ENCODE assay signal across 13 mouse cellular contexts in genomic region chr1:193242863-193243262, GRCm38 (mm10). TPM values are rescaled to one million over a fixed set of nuclear protein-coding genes. Genes with fewer than 3 reads are reported as not detected.
DNase-seq lines count a peak whose midpoint lies in the region.
"Had no signal": no experiment of that assay in that cellular context is flagged by ENCODE, and none has a peak within 500 bp of the region (broad histone marks: within the 10 kb centered on the region; RNA-seq: fewer than 3 reads in every experiment).

No protein-coding gene starts in this region.

- H3K27ac ChIP-seq in heart, embryonic 10.5 days, result peak overlapping the region; percentile 74
- H3K27ac ChIP-seq: forebrain, embryonic 10.5 days; limb, embryonic 13.5 days; stomach, embryonic 15.5 days had no signal

- WGBS in heart, embryonic 10.5 days, result 68% methylated on average over 4 of the region's 4 CpGs

- H3K4me1 ChIP-seq in heart, embryonic 10.5 days, result peaks cover 13% of the 10 kb centered on the region
- H3K4me1 ChIP-seq: limb, embryonic 13.5 days had no signal

- no peaks in the 10 kb centered on the region for H3K9me3 ChIP-seq in heart, embryonic 10.5 days
- H3K9me3 ChIP-seq: forebrain, embryonic 10.5 days; limb, embryonic 13.5 days; stomach, embryonic 15.5 days had no signal

- no peak overlapping the region for H3K4me3 ChIP-seq in heart, embryonic 10.5 days
- H3K4me3 ChIP-seq: forebrain, embryonic 10.5 days; limb, embryonic 13.5 days; stomach, embryonic 15.5 days had no signal

- no peaks in the 10 kb centered on the region for H3K27me3 ChIP-seq in heart, embryonic 10.5 days (ENCODE audit: insufficient read depth, poor library complexity, severe bottlenecking)
- H3K27me3 ChIP-seq in splenic B cell, adult 2 months (ENCODE audit: control insufficient read depth, insufficient read depth, low read length, poor library complexity, severe bottlenecking), result no peaks in the 10 kb centered on the region
- H3K27me3 ChIP-seq: limb, embryonic 13.5 days; stomach, embryonic 15.5 days had no signal

- DNase-seq in heart, embryonic 10.5 days (ENCODE audit: low spot score), result no peak
- no peak for DNase-seq in heart, postnatal 25 days (ENCODE audit: low spot score)
- DNase-seq in thymus, postnatal 0 days (ENCODE audit: low spot score), result peak; percentile 34
- DNase-seq in thymus, postnatal 10 days (ENCODE audit: low spot score in 2 of 2), result no peak
- peak; percentile 24 for DNase-seq in lung, postnatal 10 days
- peak; percentile 68 for DNase-seq in splenic B cell, adult 2 months (ENCODE audit: low read depth, low spot score)
- DNase-seq in kidney, postnatal 25 days, result no peak
- no peak for DNase-seq in cerebellum, postnatal 4 days (ENCODE audit: low spot score in 2 of 2)

- intact Hi-C loops in heart, postnatal 25 days (cut with DNase I), result no loop called here

- no peaks in the 10 kb centered on the region for H3K36me3 ChIP-seq in heart, embryonic 10.5 days
- no peaks in the 10 kb centered on the region for H3K36me3 ChIP-seq in splenic B cell, adult 2 months (ENCODE audit: control insufficient read depth, insufficient read depth, low read length, poor library complexity, severe bottlenecking)
- H3K36me3 ChIP-seq: forebrain, embryonic 10.5 days; limb, embryonic 13.5 days; stomach, embryonic 15.5 days had no signal

RNA-seq across cellular contexts. Expression of gene Hsd11b1, which starts 21.0 kb away (rescaled TPM):
- 1.0 and 2.2 TPM in 2 replicates for polyA plus RNA-seq in heart, embryonic 10.5 days (2016; fragmentation: Nextera tagmentation; extraction: Ambion mirVana)
- total RNA-seq in heart, postnatal 25 days (2021), result 1 to 10 TPM; 6.7 to 7.2 TPM
- 43.6 and 49.4 TPM in 2 replicates for polyA plus RNA-seq in thymus, postnatal 0 days (2015; fragmentation: Nextera tagmentation; extraction: Ambion mirVana)
- total RNA-seq: megakaryocyte-erythroid progenitor cell, adult 5-6 weeks had no signal
- polyA plus RNA-seq: hindbrain, embryonic 11.5 days had no signal

RNA-seq across cellular contexts. Expression of gene G0s2, which starts 30.2 kb away (rescaled TPM):
- polyA plus RNA-seq in heart, embryonic 10.5 days (2016; fragmentation: Nextera tagmentation; extraction: Ambion mirVana), result 36.1 and 44.0 TPM in 2 replicates
- total RNA-seq in heart, postnatal 25 days (2021), result 10 to 100 TPM; 64.5 to 74.4 TPM
- 19.9 and 21.3 TPM in 2 replicates for polyA plus RNA-seq in thymus, postnatal 0 days (2015; fragmentation: Nextera tagmentation; extraction: Ambion mirVana)
- total RNA-seq: megakaryocyte-erythroid progenitor cell, adult 5-6 weeks had no signal

RNA-seq across cellular contexts. Expression of gene Lamb3, which starts 35.4 kb away (rescaled TPM):
- 1.7 and 2.4 TPM in 2 replicates for polyA plus RNA-seq in heart, embryonic 10.5 days (2016; fragmentation: Nextera tagmentation; extraction: Ambion mirVana)
- total RNA-seq in heart, postnatal 25 days (2021), result 10 to 100 TPM; 13.7 to 14.9 TPM
- polyA plus RNA-seq in thymus, postnatal 0 days (2015; fragmentation: Nextera tagmentation; extraction: Ambion mirVana), result 21.1 and 22.2 TPM in 2 replicates
- total RNA-seq: megakaryocyte-erythroid progenitor cell, adult 5-6 weeks had no signal

RNA-seq across cellular contexts. Expression of gene Traf3ip3, which starts 41.4 kb away (rescaled TPM):
- polyA plus RNA-seq in heart, embryonic 10.5 days (2016; fragmentation: Nextera tagmentation; extraction: Ambion mirVana), result 1.6 and 1.9 TPM in 2 replicates
- total RNA-seq in heart, postnatal 25 days (2021), result 1 to 10 TPM; 1.1 to 1.4 TPM
- polyA plus RNA-seq in thymus, postnatal 0 days (2015; fragmentation: Nextera tagmentation; extraction: Ambion mirVana), result 193 and 196 TPM in 2 replicates

Comparison
In these comparisons a context has a peak if more than half of its experiments do, and no peak if none do; other contexts are left out.
1. DNase-seq: peak in thymus, postnatal 0 days (single experiment), lung, postnatal 10 days (single experiment) and splenic B cell, adult 2 months (single experiment); none in heart, embryonic 10.5 days (single experiment), heart, postnatal 25 days (single experiment), thymus, postnatal 10 days (0 of 2), kidney, postnatal 25 days (0 of 2) and cerebellum, postnatal 4 days (0 of 2).
2. RNA of gene Hsd11b1, which starts 21.0 kb away (polyA plus RNA-seq): 43.6 to 49.4 TPM in thymus, postnatal 0 days; 1.0 to 2.2 TPM in heart, embryonic 10.5 days; every median in the first group is over 10 times any median in the second.